Mouse (Mus musculus) midbrain, embryonic 14.5 days (tissue): ENCODE data around the gene Msl2. TPM values are rescaled to one million over a fixed set of nuclear protein-coding genes. Genes with fewer than 3 reads are reported as not detected.

Source experiments
- ATAC-seq: fragments of 200-750 bp; cut with Nextera tagmentation; 2 replicates; pipeline ENCODE4 v1.8.0; 2017; ENCODE audit warnings: moderate number of reproducible peaks, moderate library complexity; ENCODE audit not compliant: low FRiP score, low TSS enrichment
- DNase-seq: peaks from one replicate; pipeline ENCODE4 v3.0.0-alpha.2; 2015
- H3K27ac ChIP-seq: fragments of 300-500 bp; sonication (generic); replicated peaks from 2 replicates; pipeline ENCODE4 v1.5.1; 2014; ENCODE audit warnings: mild to moderate bottlenecking, low read depth, low read length, moderate library complexity
- H3K27me3 ChIP-seq: fragments of 300-500 bp; sonication (generic); 2 replicates; pipeline ENCODE4 v1.6.1; 2014; ENCODE audit warnings: low read length, control low read depth, mixed read lengths; ENCODE audit not compliant: control insufficient read depth, insufficient read depth
- H3K36me3 ChIP-seq: fragments of 300-500 bp; sonication (generic); 2 replicates; pipeline ENCODE4 v1.6.1; 2014; ENCODE audit warnings: low read length, control low read depth; ENCODE audit not compliant: control insufficient read depth, insufficient read depth
- H3K4me1 ChIP-seq: fragments of 300-500 bp; sonication (generic); 2 replicates; pipeline ENCODE4 v1.6.1; 2014; ENCODE audit warnings: mild to moderate bottlenecking, antibody characterized with exemption, low read length, control low read depth; ENCODE audit not compliant: control insufficient read depth, insufficient read depth
- H3K4me2 ChIP-seq: fragments of 300-500 bp; sonication (generic); 2 replicates; pipeline ENCODE4 v1.6.1; 2014; ENCODE audit warnings: mild to moderate bottlenecking, low read length, moderate library complexity
- H3K4me3 ChIP-seq: fragments of 300-500 bp; sonication (generic); replicated peaks from 2 replicates; pipeline ENCODE4 v1.5.1; 2014; ENCODE audit warnings: low read depth, low read length
- H3K9ac ChIP-seq: fragments of 300-500 bp; sonication (generic); replicated peaks from 2 replicates; pipeline ENCODE4 v1.6.1; 2014; ENCODE audit warnings: mild to moderate bottlenecking, low read length, moderate library complexity
- H3K9me3 ChIP-seq: fragments of 300-500 bp; sonication (generic); 2 replicates; pipeline ENCODE4 v1.6.1; 2016; ENCODE audit warnings: low read length, control low read depth, mixed read lengths; ENCODE audit not compliant: control insufficient read depth
- WGBS: fragments of 180-500 bp; shearing (Covaris S2); extraction: QIAGEN DNeasy Blood & Tissue Kit; methylation state at CpG from one replicate; pipeline ENCODE4 v1.1.7; 2014; 5-methylcytosine and 5-hydroxymethylcytosine counted together
- polyA plus RNA-seq: library from polyadenylated mRNA; unstranded; fragments of >200 nt; fragmentation: Nextera tagmentation; extraction: Ambion mirVana; gene quantifications from 2 replicates; pipeline ENCODE4 v1.2.1, GENCODE M21; 2014

Gene Msl2
- 7.2 and 12.5 TPM in 2 replicates for polyA plus RNA-seq

GRCm38 (mm10) chr9:101073987-101074331 is at the start of gene Msl2:
Gene Msl2, plus strand, starts transcription at chr9:101074101.
- Histone ChIP-seq H3K27me3 (no peaks in the 10 kb centered on the region), H3K9me3 (no peaks in the 10 kb centered on the region), H3K36me3 (no peaks in the 10 kb centered on the region), H3K4me1 (peaks cover 17% of the 10 kb centered on the region), H3K4me2 (peak within 1 kb of the TSS; percentile 94), H3K27ac (peak within 1 kb of the TSS; percentile 99), H3K9ac (peak within 1 kb of the TSS; percentile 99), H3K4me3 (peak within 1 kb of the TSS; percentile 98)
- ATAC-seq (no peak; the same call in 1 of the 2 replicates), DNase-seq (no peak)
- under 1% methylated on average over 39 of the region's 43 CpGs for WGBS

- Histone ChIP-seq H3K4me2 (peak overlapping the region; percentile 64), H3K27ac (peak overlapping the region; percentile 98), H3K4me1 (peaks cover 8% of the 10 kb centered on the region; the same call in 1 of the 2 replicates), H3K27me3 (no peaks in the 10 kb centered on the region), H3K4me3 (peak overlapping the region; percentile 57), H3K36me3 (peaks cover 3% of the 10 kb centered on the region; the same call in 1 of the 2 replicates), H3K9me3 (no peaks in the 10 kb centered on the region), H3K9ac (peak overlapping the region; percentile 83)
- DNase-seq = no peak
- ATAC-seq = no peak
- WGBS = 6% methylated on average over 14 of the region's 14 CpGs
Measured at GRCm38 (mm10) chr9:101033761-101034447, 40.0 kb upstream of the Msl2 start.

GRCm38 (mm10) chr9:101034448-101035098 is 39.3 kb upstream of the Msl2 start, which contains the start of gene Pccb:
Gene Pccb, minus strand, starts transcription at chr9:101034898.
- peak within 1 kb of the TSS; percentile 83 for H3K9ac ChIP-seq
- 1% methylated on average over 61 of the region's 61 CpGs for WGBS
- H3K9me3 ChIP-seq = no peaks in the 10 kb centered on the region
- DNase-seq (peak; percentile 100), ATAC-seq (peak; percentile 99)
- H3K36me3 ChIP-seq = 0 out of 2 replicates have a peak, but pooled peaks cover 2% of the 10 kb centered on the region
- H3K27me3 ChIP-seq = no peaks in the 10 kb centered on the region
- peak within 1 kb of the TSS; percentile 64 for H3K4me2 ChIP-seq
- peaks cover 8% of the 10 kb centered on the region; the same call in 1 of the 2 replicates for H3K4me1 ChIP-seq
- peak within 1 kb of the TSS; percentile 57 for H3K4me3 ChIP-seq
- peak within 1 kb of the TSS; percentile 98 for H3K27ac ChIP-seq

GRCm38 (mm10) chr9:101035836-101036596 is 37.9 kb upstream of the Msl2 start:
- H3K27ac ChIP-seq = no peak overlapping the region
- peaks cover 8% of the 10 kb centered on the region; the same call in 1 of the 2 replicates for H3K4me1 ChIP-seq
- no peak overlapping the region for H3K4me3 ChIP-seq
- ATAC-seq = no peak
- WGBS = 92% methylated on average over 9 of the region's 15 CpGs
- 0 out of 2 replicates have a peak, but pooled peaks cover 2% of the 10 kb centered on the region for H3K36me3 ChIP-seq
- DNase-seq = no peak
- H3K27me3 ChIP-seq = no peaks in the 10 kb centered on the region
- no peak overlapping the region for H3K9ac ChIP-seq
- no peak overlapping the region for H3K4me2 ChIP-seq
- H3K9me3 ChIP-seq = no peaks in the 10 kb centered on the region

- 90% methylated on average over 2 of the region's 2 CpGs for WGBS
- Histone ChIP-seq H3K4me2 (no peak overlapping the region), H3K4me1 (peaks cover 8% of the 10 kb centered on the region; the same call in 1 of the 2 replicates), H3K9ac (no peak overlapping the region), H3K27me3 (no peaks in the 10 kb centered on the region), H3K9me3 (no peaks in the 10 kb centered on the region), H3K4me3 (no peak overlapping the region), H3K36me3 (no peaks in the 10 kb centered on the region), H3K27ac (no peak overlapping the region)
- ATAC-seq = no peak
- no peak for DNase-seq
Measured at GRCm38 (mm10) chr9:101036876-101037275, 37.0 kb upstream of the Msl2 start.

- Histone ChIP-seq H3K9me3 (no peaks in the 10 kb centered on the region), H3K4me1 (peaks cover 8% of the 10 kb centered on the region; the same call in 1 of the 2 replicates), H3K4me3 (no peak overlapping the region), H3K4me2 (no peak overlapping the region), H3K27ac (no peak overlapping the region), H3K27me3 (no peaks in the 10 kb centered on the region), H3K36me3 (no peaks in the 10 kb centered on the region), H3K9ac (no peak overlapping the region)
- no peak for DNase-seq
- WGBS = 47% methylated on average over 7 of the region's 7 CpGs
- ATAC-seq = no peak
Measured at GRCm38 (mm10) chr9:101037396-101037795, 36.5 kb upstream of the Msl2 start.

- H3K36me3 ChIP-seq = no peaks in the 10 kb centered on the region
- 0 out of 2 replicates have a peak, but pooled peaks cover 7% of the 10 kb centered on the region for H3K4me1 ChIP-seq
- no peak overlapping the region for H3K4me3 ChIP-seq
- DNase-seq (no peak), ATAC-seq (no peak)
- H3K4me2 ChIP-seq = no peak overlapping the region
- H3K9ac ChIP-seq = no peak overlapping the region
- H3K27ac ChIP-seq = no peak overlapping the region
- H3K27me3 ChIP-seq = no peaks in the 10 kb centered on the region
- WGBS = 86% methylated on average over 5 of the region's 5 CpGs
- no peaks in the 10 kb centered on the region for H3K9me3 ChIP-seq
Measured at GRCm38 (mm10) chr9:101038634-101039033, 35.3 kb upstream of the Msl2 start.

- 84% methylated on average over 5 of the region's 5 CpGs for WGBS
- Histone ChIP-seq H3K36me3 (no peaks in the 10 kb centered on the region), H3K9me3 (no peaks in the 10 kb centered on the region), H3K27me3 (no peaks in the 10 kb centered on the region), H3K27ac (no peak overlapping the region), H3K4me1 (no peaks in the 10 kb centered on the region), H3K9ac (no peak overlapping the region), H3K4me3 (no peak overlapping the region), H3K4me2 (no peak overlapping the region)
- ATAC-seq (no peak), DNase-seq (no peak)
Measured at GRCm38 (mm10) chr9:101041508-101041907, 32.4 kb upstream of the Msl2 start.
